Mouse (Mus musculus): ENCODE measurements around the gene Ly6g5c.

- TF ChIP-seq POLR2A (IDR thresholded peaks at IDR 0.05; ENCODE audit: borderline replicate concordance, extremely low read depth, insufficient read depth, insufficient read length, poor library complexity, severe bottlenecking): no peak
- TF ChIP-seq CTCF (IDR thresholded peaks at IDR 0.05; ENCODE audit: borderline replicate concordance, extremely low read depth, insufficient read depth, insufficient read length): no peak
These were observed 25.1 kb upstream of the Ly6g5c start for GRCm38 (mm10) chr17:35082841-35083576.

Measured in brain, embryonic 14.5 days (tissue).